Mouse (Mus musculus) cerebellum, adult 2 months (tissue): ENCODE measurements around the gene Lyl1.

Experiments used
- CTCF ChIP-seq: fragments of 200-500 bp; IDR thresholded peaks from 2 replicates; pipeline ENCODE4 v1.5.1; 2011; ENCODE audit warnings: low read depth, mild to moderate bottlenecking, control low read depth, low read length, moderate library complexity, borderline replicate concordance; ENCODE audit not compliant: insufficient read depth
- POLR2A ChIP-seq: fragments of 200-500 bp; IDR thresholded peaks from 2 replicates; pipeline ENCODE4 v1.6.1; 2011; ENCODE audit warnings: low read length, control low read depth, borderline replicate concordance; ENCODE audit not compliant: insufficient read depth

DNA sequence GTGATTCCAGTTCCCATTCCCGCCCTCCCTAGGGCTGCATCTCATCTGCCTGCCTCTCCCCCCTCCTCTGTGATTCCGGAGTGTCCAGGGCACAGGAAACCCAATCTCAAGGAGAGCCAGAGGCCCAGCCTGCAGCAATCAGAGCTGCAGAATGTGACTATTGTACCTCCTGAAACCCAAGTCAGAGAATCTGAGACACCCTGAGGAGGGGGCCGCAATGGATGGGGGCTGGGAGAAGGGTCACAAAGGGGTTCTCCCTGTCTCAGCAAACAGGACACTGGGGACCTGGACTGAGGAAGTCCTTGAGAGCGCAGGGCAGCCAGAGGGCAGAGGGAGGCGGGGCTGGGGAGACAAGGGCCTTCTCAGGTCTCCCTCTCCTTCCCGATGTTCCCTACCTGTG is 31.7 kb downstream of the Lyl1 start:
- TF ChIP-seq CTCF: no peak
- TF ChIP-seq POLR2A: no peak
